Mouse (Mus musculus): ENCODE results near the gene Dennd4c. TPM values are rescaled to one million over a fixed set of nuclear protein-coding genes. Genes with fewer than 3 reads are reported as not detected.
A peak's percentile ranks its signal among the peaks of the same experiment; 100 is the strongest.

The Dennd4c gene
- 5.7 and 7.4 TPM in 2 replicates for polyA plus RNA-seq (2014; fragmentation: Nextera tagmentation; extraction: Ambion mirVana)

DNA sequence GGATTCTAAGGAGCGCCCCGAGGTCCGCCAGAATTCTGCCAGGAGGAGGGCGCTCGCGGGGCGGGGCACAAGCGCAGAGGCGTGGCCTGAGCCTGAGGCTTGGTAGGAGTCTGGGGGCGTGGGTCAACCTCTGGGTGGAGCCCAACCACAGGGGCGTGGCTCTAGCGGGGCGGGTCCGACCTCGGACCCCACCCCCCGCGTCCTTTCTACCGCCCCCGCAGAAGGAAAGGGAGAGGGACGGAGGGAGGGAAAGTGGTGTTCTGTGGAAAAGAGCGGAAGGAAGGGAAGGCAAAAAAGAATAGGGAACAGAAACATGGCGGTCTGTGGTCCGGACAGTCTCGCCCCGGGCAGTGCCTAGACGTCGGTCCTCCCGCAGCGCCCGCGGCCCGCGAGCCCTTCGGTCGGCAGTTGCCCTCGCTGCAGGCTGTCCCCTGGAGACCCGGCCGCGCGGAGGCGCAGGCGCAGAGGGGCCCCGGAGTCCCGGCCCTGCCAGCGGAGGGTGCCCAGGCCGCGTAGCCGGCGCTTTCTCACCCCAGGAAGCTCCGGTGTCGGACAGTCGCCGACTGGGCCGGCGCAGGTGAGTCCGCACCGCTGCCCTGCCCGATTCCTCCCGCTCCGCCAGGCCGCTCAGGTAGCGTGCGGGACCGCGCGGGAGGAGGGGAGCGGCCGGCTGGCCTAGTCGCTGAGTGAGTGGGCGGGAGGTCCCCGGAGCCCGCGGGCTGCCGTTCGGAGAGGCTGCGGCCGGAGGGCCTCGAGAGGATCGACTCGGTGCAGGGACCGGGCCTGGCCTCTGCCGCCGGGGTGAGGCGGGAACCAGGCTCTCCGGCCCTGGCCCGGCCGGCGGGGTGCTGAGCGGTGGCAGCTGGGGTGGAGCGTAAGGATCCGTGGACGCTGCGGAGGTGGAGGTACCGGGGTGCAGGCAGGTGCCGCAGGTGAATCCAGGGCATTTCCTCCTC is at the start of gene Dennd4c:
Dennd4c (plus strand) TSS at position 220 of the 956 bp plus-strand sequence.
- H3K4me2 ChIP-seq (replicated peaks; ENCODE audit: low read depth, low read length) = peak within 1 kb of the TSS; percentile 81
- no peaks in the 10 kb centered on the region for H3K36me3 ChIP-seq (ENCODE audit: control insufficient read depth, insufficient read depth, low read length)
- H3K9me3 ChIP-seq (ENCODE audit: control insufficient read depth, low read length) = no peaks in the 10 kb centered on the region
- no peaks in the 10 kb centered on the region; the same call in 1 of the 2 replicates for H3K4me1 ChIP-seq (replicated peaks; ENCODE audit: control insufficient read depth, insufficient read depth, low read length)
- H3K9ac ChIP-seq (ENCODE audit: low read depth, low read length) = peak within 1 kb of the TSS; percentile 83
- DNase-seq (ENCODE audit: low spot score) (peak; percentile 94), ATAC-seq (ENCODE audit: low FRiP score) (peak; percentile 98)
- peak within 1 kb of the TSS; percentile 77 for H3K27ac ChIP-seq (ENCODE audit: low read depth, low read length)
- WGBS = under 1% methylated on average over 88 of the region's 95 CpGs
- peak within 1 kb of the TSS; percentile 85 for H3K4me3 ChIP-seq (ENCODE audit: low read depth, low read length)
- no peaks in the 10 kb centered on the region for H3K27me3 ChIP-seq (ENCODE audit: control insufficient read depth, insufficient read depth, low read length)

- no peak for DNase-seq (ENCODE audit: low spot score)
- no peak overlapping the region for H3K27ac ChIP-seq (ENCODE audit: low read depth, low read length)
- no peaks in the 10 kb centered on the region for H3K36me3 ChIP-seq (ENCODE audit: control insufficient read depth, insufficient read depth, low read length)
- WGBS = 73% methylated on average over 5 of the region's 5 CpGs
- H3K4me2 ChIP-seq (replicated peaks; ENCODE audit: low read depth, low read length) = no peak overlapping the region
- ATAC-seq (ENCODE audit: low FRiP score) = no peak
- no peaks in the 10 kb centered on the region for H3K9me3 ChIP-seq (ENCODE audit: control insufficient read depth, low read length)
- H3K4me3 ChIP-seq (ENCODE audit: low read depth, low read length) = no peak overlapping the region
- H3K9ac ChIP-seq (ENCODE audit: low read depth, low read length) = no peak overlapping the region
- no peaks in the 10 kb centered on the region for H3K4me1 ChIP-seq (replicated peaks; ENCODE audit: control insufficient read depth, insufficient read depth, low read length)
- H3K27me3 ChIP-seq (ENCODE audit: control insufficient read depth, insufficient read depth, low read length) = no peaks in the 10 kb centered on the region
These were observed 49.0 kb upstream of the Dennd4c start for GRCm38 (mm10) chr4:86699161-86699865.

GRCm38 (mm10) chr4:86708801-86709200 is 39.6 kb upstream of the Dennd4c start:
- no peaks in the 10 kb centered on the region for H3K27me3 ChIP-seq (ENCODE audit: control insufficient read depth, insufficient read depth, low read length)
- H3K36me3 ChIP-seq (ENCODE audit: control insufficient read depth, insufficient read depth, low read length) = no peaks in the 10 kb centered on the region
- H3K9ac ChIP-seq (ENCODE audit: low read depth, low read length) = no peak overlapping the region
- H3K27ac ChIP-seq (ENCODE audit: low read depth, low read length) = no peak overlapping the region
- ATAC-seq (ENCODE audit: low FRiP score) = no peak
- DNase-seq (ENCODE audit: low spot score) = no peak
- H3K9me3 ChIP-seq (ENCODE audit: control insufficient read depth, low read length) = no peaks in the 10 kb centered on the region
- no peak overlapping the region for H3K4me2 ChIP-seq (replicated peaks; ENCODE audit: low read depth, low read length)
- no peak overlapping the region for H3K4me3 ChIP-seq (ENCODE audit: low read depth, low read length)
- WGBS = 24% methylated on average over 1 of the region's 1 CpGs
- H3K4me1 ChIP-seq (replicated peaks; ENCODE audit: control insufficient read depth, insufficient read depth, low read length) = no peaks in the 10 kb centered on the region

GRCm38 (mm10) chr4:86710034-86710650 is 38.2 kb upstream of the Dennd4c start:
- no peak for ATAC-seq (ENCODE audit: low FRiP score)
- no peak for DNase-seq (ENCODE audit: low spot score)
- whole genome bisulfite sequencing = 63% methylated on average over 6 of the region's 6 CpGs

GRCm38 (mm10) chr4:86710666-86711215 is 37.6 kb upstream of the Dennd4c start:
- Histone ChIP-seq H3K27me3 (ENCODE audit: control insufficient read depth, insufficient read depth, low read length) (no peaks in the 10 kb centered on the region), H3K4me2 (replicated peaks; ENCODE audit: low read depth, low read length) (no peak overlapping the region), H3K36me3 (ENCODE audit: control insufficient read depth, insufficient read depth, low read length) (no peaks in the 10 kb centered on the region), H3K4me3 (ENCODE audit: low read depth, low read length) (no peak overlapping the region), H3K9ac (ENCODE audit: low read depth, low read length) (no peak overlapping the region), H3K27ac (ENCODE audit: low read depth, low read length) (no peak overlapping the region), H3K4me1 (replicated peaks; ENCODE audit: control insufficient read depth, insufficient read depth, low read length) (no peaks in the 10 kb centered on the region), H3K9me3 (ENCODE audit: control insufficient read depth, low read length) (no peaks in the 10 kb centered on the region)
- no peak for DNase-seq (ENCODE audit: low spot score)
- no peak for ATAC-seq (ENCODE audit: low FRiP score)
- 79% methylated on average over 4 of the region's 4 CpGs for WGBS

More at GRCm38 (mm10) chr4:86710034-86710650, 38.2 kb upstream of the Dennd4c start:
- H3K4me1 ChIP-seq (replicated peaks; ENCODE audit: control insufficient read depth, insufficient read depth, low read length) = no peaks in the 10 kb centered on the region
- H3K27me3 ChIP-seq (ENCODE audit: control insufficient read depth, insufficient read depth, low read length) = no peaks in the 10 kb centered on the region
- H3K27ac ChIP-seq (ENCODE audit: low read depth, low read length) = no peak overlapping the region
- no peak overlapping the region for H3K4me3 ChIP-seq (ENCODE audit: low read depth, low read length)
- H3K9ac ChIP-seq (ENCODE audit: low read depth, low read length) = no peak overlapping the region
- H3K9me3 ChIP-seq (ENCODE audit: control insufficient read depth, low read length) = no peaks in the 10 kb centered on the region
- no peaks in the 10 kb centered on the region for H3K36me3 ChIP-seq (ENCODE audit: control insufficient read depth, insufficient read depth, low read length)
- no peak overlapping the region for H3K4me2 ChIP-seq (replicated peaks; ENCODE audit: low read depth, low read length)

- H3K36me3 ChIP-seq (ENCODE audit: control insufficient read depth, insufficient read depth, low read length) = no peaks in the 10 kb centered on the region
- H3K9me3 ChIP-seq (ENCODE audit: control insufficient read depth, low read length) = no peaks in the 10 kb centered on the region
- no peak overlapping the region for H3K4me2 ChIP-seq (replicated peaks; ENCODE audit: low read depth, low read length)
- no peak overlapping the region for H3K27ac ChIP-seq (ENCODE audit: low read depth, low read length)
- no peak for ATAC-seq (ENCODE audit: low FRiP score)
- 85% methylated on average over 12 of the region's 12 CpGs for WGBS
- no peaks in the 10 kb centered on the region for H3K27me3 ChIP-seq (ENCODE audit: control insufficient read depth, insufficient read depth, low read length)
- no peak overlapping the region for H3K4me3 ChIP-seq (ENCODE audit: low read depth, low read length)
- no peak for DNase-seq (ENCODE audit: low spot score)
- no peaks in the 10 kb centered on the region for H3K4me1 ChIP-seq (replicated peaks; ENCODE audit: control insufficient read depth, insufficient read depth, low read length)
- no peak overlapping the region for H3K9ac ChIP-seq (ENCODE audit: low read depth, low read length)
These were observed 35.6 kb upstream of the Dennd4c start for GRCm38 (mm10) chr4:86712751-86713195.

- H3K4me3 ChIP-seq (ENCODE audit: low read depth, low read length) = no peak overlapping the region
These were observed 34.8 kb upstream of the Dennd4c start for GRCm38 (mm10) chr4:86713518-86713917.

GRCm38 (mm10) chr4:86715341-86715740 is 33.0 kb upstream of the Dennd4c start:
- Histone ChIP-seq H3K27ac (ENCODE audit: low read depth, low read length) (no peak overlapping the region), H3K9ac (ENCODE audit: low read depth, low read length) (no peak overlapping the region), H3K9me3 (ENCODE audit: control insufficient read depth, low read length) (no peaks in the 10 kb centered on the region), H3K27me3 (ENCODE audit: control insufficient read depth, insufficient read depth, low read length) (no peaks in the 10 kb centered on the region), H3K4me2 (replicated peaks; ENCODE audit: low read depth, low read length) (no peak overlapping the region), H3K4me1 (replicated peaks; ENCODE audit: control insufficient read depth, insufficient read depth, low read length) (no peaks in the 10 kb centered on the region), H3K4me3 (ENCODE audit: low read depth, low read length) (no peak overlapping the region), H3K36me3 (ENCODE audit: control insufficient read depth, insufficient read depth, low read length) (no peaks in the 10 kb centered on the region)
- ATAC-seq (ENCODE audit: low FRiP score) = no peak
- 96% methylated on average over 1 of the region's 1 CpGs for WGBS
- no peak for DNase-seq (ENCODE audit: low spot score)

More at GRCm38 (mm10) chr4:86713518-86713917, 34.8 kb upstream of the Dennd4c start:
- H3K27me3 ChIP-seq (ENCODE audit: control insufficient read depth, insufficient read depth, low read length) = no peaks in the 10 kb centered on the region
- H3K4me1 ChIP-seq (replicated peaks; ENCODE audit: control insufficient read depth, insufficient read depth, low read length) = no peaks in the 10 kb centered on the region
- H3K4me2 ChIP-seq (replicated peaks; ENCODE audit: low read depth, low read length) = no peak overlapping the region
- ATAC-seq (ENCODE audit: low FRiP score) (no peak), DNase-seq (ENCODE audit: low spot score) (no peak)
- H3K27ac ChIP-seq (ENCODE audit: low read depth, low read length) = no peak overlapping the region
- H3K9me3 ChIP-seq (ENCODE audit: control insufficient read depth, low read length) = no peaks in the 10 kb centered on the region
- 78% methylated on average over 2 of the region's 2 CpGs for WGBS
- no peak overlapping the region for H3K9ac ChIP-seq (ENCODE audit: low read depth, low read length)
- H3K36me3 ChIP-seq (ENCODE audit: control insufficient read depth, insufficient read depth, low read length) = no peaks in the 10 kb centered on the region
